12 mouse cellular contexts compared by ENCODE assay signal in the genomic region with DNA sequence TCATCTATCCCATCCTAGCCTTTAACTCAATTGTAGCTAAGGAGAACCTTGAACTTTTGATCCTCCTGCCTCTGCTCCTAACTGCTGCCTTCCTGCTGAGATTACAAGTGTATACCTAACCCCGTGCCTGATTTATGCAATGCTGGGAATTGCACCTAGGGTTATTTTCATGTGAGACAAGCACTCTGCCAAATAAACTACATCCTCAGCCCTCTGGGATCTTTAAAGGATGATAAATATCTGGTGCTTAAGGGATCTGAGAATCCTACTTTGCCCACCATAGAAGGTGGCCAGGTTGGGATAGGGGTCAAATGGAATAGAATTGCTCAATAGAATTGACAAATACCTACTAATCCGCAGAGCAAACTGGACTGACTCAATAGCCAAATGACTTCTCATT.
"Had no signal": no experiment of that assay in that cellular context is flagged by ENCODE, and none has a peak within 500 bp of the region (broad histone marks: within the 10 kb centered on the region; RNA-seq: fewer than 3 reads in every experiment).

No protein-coding gene starts in this region.

- DNase-seq: retina, postnatal 1 day; right cerebral cortex, adult 18-20 months; right cerebral cortex, postnatal 14 days; right cerebral cortex, postnatal 25 days; right cerebral cortex, postnatal 4 days; spleen, adult 18-20 months; thymus, adult 18-20 months; thymus, adult 2 months; thymus, postnatal 14 days; thymus, postnatal 25 days; thymus, postnatal 36 days; thymus, postnatal 4 days had no signal
